8 mouse cellular contexts compared by ENCODE assay signal in the genomic region with DNA sequence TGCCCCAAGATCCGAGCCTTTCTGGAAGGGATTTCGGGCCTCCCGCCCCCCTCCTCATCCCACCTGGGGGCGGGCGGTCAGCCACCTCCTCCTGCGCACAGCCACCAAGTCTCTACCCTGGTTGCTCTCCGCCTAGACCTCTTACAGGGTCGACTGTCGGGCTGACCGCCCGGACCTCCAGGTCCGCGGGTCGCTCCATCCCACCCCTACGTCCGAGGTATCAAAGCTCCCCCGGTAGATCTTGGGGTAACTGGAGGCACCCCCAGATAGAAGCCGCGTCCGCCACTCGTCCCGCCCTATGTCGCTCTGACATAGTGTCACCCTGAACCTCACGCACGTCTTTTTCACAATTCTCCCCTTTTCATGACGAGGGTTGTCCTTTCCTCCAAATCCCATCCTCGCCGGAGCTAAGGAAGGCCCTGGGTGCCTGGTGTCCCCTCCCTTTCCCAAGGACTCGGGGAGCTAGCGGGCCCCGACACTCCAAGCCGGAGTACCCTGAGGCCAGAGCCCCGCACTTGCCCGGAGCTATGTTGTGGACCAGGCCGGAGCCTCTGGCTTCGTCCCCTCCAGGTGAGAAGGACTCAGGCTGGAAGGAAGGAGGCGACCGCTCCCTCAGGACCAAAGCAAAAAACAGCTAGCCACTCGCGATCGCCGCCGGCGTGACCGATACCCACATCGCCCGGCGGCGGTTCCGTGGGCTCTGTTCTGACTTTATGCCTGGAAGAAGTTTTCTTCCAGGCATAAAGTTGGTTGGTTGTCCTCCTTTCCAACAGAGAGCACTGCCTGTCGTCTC.
A peak's percentile ranks its signal among the peaks of the same experiment; 100 is the strongest.
DNase-seq lines count a peak whose midpoint lies in the region; ATAC-seq and TF ChIP-seq lines count a peak whose summit lies in the region.

No protein-coding gene starts in this region.

- under 1% methylated on average over 49 of the region's 51 CpGs for WGBS in heart, embryonic 14.5 days
- under 1% methylated on average over 51 of the region's 51 CpGs for WGBS in kidney, postnatal 0 days
- under 1% methylated on average over 51 of the region's 51 CpGs for WGBS in midbrain, embryonic 11.5 days

- peak overlapping the region; percentile 67 for H3K4me3 ChIP-seq in E14TG2a.4 (replicated peaks; ENCODE audit: low read length)
- H3K4me3 ChIP-seq in heart, embryonic 14.5 days (ENCODE audit: control insufficient read depth in 1 of 2, insufficient read depth in 1 of 2, low read depth in 1 of 2, low read length in 2 of 2): peak overlapping the region; percentile 39 to 53
- H3K4me3 ChIP-seq in kidney, postnatal 0 days (replicated peaks; ENCODE audit: low read depth, low read length): peak overlapping the region; percentile 42
- H3K4me3 ChIP-seq in midbrain, embryonic 11.5 days (ENCODE audit: low read depth, low read length): peak overlapping the region; percentile 37

- H3K27ac ChIP-seq in heart, embryonic 14.5 days (replicated peaks in 1 of 2; ENCODE audit: control insufficient read depth in 1 of 2, insufficient read depth in 1 of 2, low read depth in 2 of 2, low read length in 2 of 2): no peak overlapping the region
- H3K27ac ChIP-seq in kidney, postnatal 0 days: no peak overlapping the region
- H3K27ac ChIP-seq in midbrain, embryonic 11.5 days (ENCODE audit: low read depth, low read length): no peak overlapping the region

- peak overlapping the region; percentile 70 for H3K9ac ChIP-seq in heart, embryonic 14.5 days (ENCODE audit: low read length)
- peak overlapping the region; percentile 50; the same call in 1 of the 2 replicates for H3K9ac ChIP-seq in kidney, postnatal 0 days (ENCODE audit: low read depth, low read length)
- peak overlapping the region; percentile 55 for H3K9ac ChIP-seq in midbrain, embryonic 11.5 days (ENCODE audit: low read length)

- no peaks in the 10 kb centered on the region for H3K36me3 ChIP-seq in E14TG2a.4 (ENCODE audit: insufficient read depth, low read length)
- no peaks in the 10 kb centered on the region for H3K36me3 ChIP-seq in heart, embryonic 14.5 days (ENCODE audit: control insufficient read depth, insufficient read depth, low read length)
- H3K36me3 ChIP-seq in kidney, postnatal 0 days (ENCODE audit: insufficient read depth, low read length): no peaks in the 10 kb centered on the region
- no peaks in the 10 kb centered on the region for H3K36me3 ChIP-seq in midbrain, embryonic 11.5 days (ENCODE audit: control insufficient read depth, insufficient read depth, low read length)

- DNase-seq in frontal cortex, postnatal 25 days (ENCODE audit: low spot score in 2 of 2): no peak
- DNase-seq in cerebellum, postnatal 36 days: peak; percentile 41 to 52
- no peak for DNase-seq in kidney, postnatal 0 days (ENCODE audit: low spot score)
- peak; percentile 94 for DNase-seq in midbrain, embryonic 11.5 days (ENCODE audit: low spot score, missing footprints)
- peak; percentile 27 to 40 for DNase-seq in thymus, adult 18-20 months

- H3K4me1 ChIP-seq in E14TG2a.4 (replicated peaks; ENCODE audit: low read depth, low read length): peaks cover 23% of the 10 kb centered on the region
- peaks cover 7 to 10% of the 10 kb centered on the region in 2 experiments; a peak in 3 of 4 replicates for H3K4me1 ChIP-seq in heart, embryonic 14.5 days (ENCODE audit: control insufficient read depth in 2 of 2, insufficient read depth in 2 of 2, low read length in 2 of 2)
- peaks cover 20% of the 10 kb centered on the region for H3K4me1 ChIP-seq in kidney, postnatal 0 days (replicated peaks; ENCODE audit: insufficient read depth, low read length)
- H3K4me1 ChIP-seq in midbrain, embryonic 11.5 days (ENCODE audit: control insufficient read depth, insufficient read depth, low read length): peaks cover 14% of the 10 kb centered on the region

- TF ChIP-seq CTCF in E14TG2a.4 (conservative IDR thresholded peaks at IDR 0.05; ENCODE audit: low read length): no peak
- no peak for TF ChIP-seq CTCF in kidney, postnatal 0 days (IDR thresholded peaks at IDR 0.05; ENCODE audit: low read depth)

- H3K27me3 ChIP-seq in E14TG2a.4 (ENCODE audit: insufficient read depth, low read length): peaks cover 59% of the 10 kb centered on the region
- peaks cover 51% of the 10 kb centered on the region for H3K27me3 ChIP-seq in heart, embryonic 14.5 days (ENCODE audit: control insufficient read depth, insufficient read depth, low read length)
- H3K27me3 ChIP-seq in kidney, postnatal 0 days (ENCODE audit: insufficient read depth, low read length): 0 out of 2 replicates have a peak, but pooled peaks cover 16% of the 10 kb centered on the region
- peaks cover 52% of the 10 kb centered on the region for H3K27me3 ChIP-seq in midbrain, embryonic 11.5 days (ENCODE audit: control insufficient read depth, insufficient read depth, low read length)

- peak overlapping the region; percentile 94 for H3K4me2 ChIP-seq in heart, embryonic 14.5 days (ENCODE audit: low read length)
- peak overlapping the region; percentile 69 for H3K4me2 ChIP-seq in kidney, postnatal 0 days (ENCODE audit: low read length)
- H3K4me2 ChIP-seq in midbrain, embryonic 11.5 days: peak overlapping the region; percentile 72

- no peaks in the 10 kb centered on the region for H3K9me3 ChIP-seq in E14TG2a.4 (ENCODE audit: low read length)
- no peaks in the 10 kb centered on the region for H3K9me3 ChIP-seq in heart, embryonic 14.5 days (ENCODE audit: control insufficient read depth, low read length)
- H3K9me3 ChIP-seq in kidney, postnatal 0 days (replicated peaks; ENCODE audit: low read length): no peaks in the 10 kb centered on the region
- no peaks in the 10 kb centered on the region for H3K9me3 ChIP-seq in midbrain, embryonic 11.5 days (ENCODE audit: control insufficient read depth, low read length)

- peak; percentile 47 for ATAC-seq in frontal cortex, adult (ENCODE audit: low TSS enrichment)
- no peak; the same call in 1 of the 2 replicates for ATAC-seq in heart, embryonic 14.5 days (ENCODE audit: insufficient number of reproducible peaks, insufficient read depth, low FRiP score, low read depth)
- ATAC-seq in kidney, postnatal 0 days (replicated peaks; ENCODE audit: low FRiP score, low read depth): peak; percentile 54; the same call in 1 of the 2 replicates
- ATAC-seq in midbrain, embryonic 11.5 days (ENCODE audit: low FRiP score): peak; percentile 72

Comparison
In these comparisons a context has a peak if more than half of its experiments do, and no peak if none do; other contexts are left out.
1. DNase-seq: peak in cerebellum, postnatal 36 days (2 of 2), midbrain, embryonic 11.5 days (single experiment) and thymus, adult 18-20 months (2 of 2); none in frontal cortex, postnatal 25 days (0 of 2) and kidney, postnatal 0 days (single experiment).
2. Peak in every context shown above with its lines, with median percentiles within 50 percentile points of each other: H3K4me3 ChIP-seq, H3K4me2 ChIP-seq and H3K9ac ChIP-seq.